Mouse (Mus musculus) adrenal gland (tissue): ENCODE measurements around the gene Zdhhc25.

Experiments
- intact Hi-C: fragments of 180-260 bp; cut with DNase I; formaldehyde crosslinking; loops from one replicate; pipeline ENCODE4 v1.15.1; 2025

Gene Zdhhc25

GRCm38 (mm10) chr15:88626886-88627488, 26.9 kb downstream of the Zdhhc25 start:
- intact Hi-C loops = no loop called here

- intact Hi-C loops = no loop called here
Measured at GRCm38 (mm10) chr15:88628801-88629356, 28.8 kb downstream of the Zdhhc25 start.

DNA sequence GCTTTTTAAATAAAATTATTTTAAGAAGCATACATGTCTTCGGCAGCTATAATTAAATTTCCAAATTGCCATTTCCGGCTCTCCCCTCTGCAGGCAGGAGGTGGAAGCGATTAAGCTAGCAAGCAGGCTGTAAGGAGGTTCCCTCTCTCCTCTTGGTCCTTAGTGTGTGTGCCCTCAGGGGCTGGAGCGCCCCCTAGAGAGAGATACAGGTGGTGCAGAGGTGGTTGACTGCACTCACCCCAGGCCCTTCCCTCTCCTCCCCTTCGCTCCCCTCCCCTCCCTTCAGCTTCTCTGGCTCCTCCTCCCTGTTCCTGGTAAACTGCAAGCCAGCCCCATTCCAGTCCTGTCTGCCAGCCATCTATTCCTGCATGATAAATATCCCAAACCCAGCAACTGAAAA, 35.1 kb downstream of the Zdhhc25 start:
- intact Hi-C loops = no loop called here

GRCm38 (mm10) chr15:88651019-88651418, 50.9 kb downstream of the Zdhhc25 start:
- intact Hi-C loops = no loop called here
